Mouse (Mus musculus) mouse embryonic stem cell (cell line): Measurements from ENCODE around the gene Nrip2.

ENCODE experiments used
- in situ Hi-C, 2 experiments: fragments of 300-500 bp; cut with MboI; formaldehyde crosslinking; loops; 1 replicate in 1 of 2; 3 replicates in 1 of 2; pipeline ENCODE4 v1.14.3; 2019 to 2020; ENCODE audit warnings: low sequenced_read_pairs in 2 of 2, low pct_unique_long_range_greater_than_20kb in 1 of 2, mixed read lengths in 1 of 2; ENCODE audit not compliant: unreplicated experiment in 1 of 2

Nrip2 gene

DNA sequence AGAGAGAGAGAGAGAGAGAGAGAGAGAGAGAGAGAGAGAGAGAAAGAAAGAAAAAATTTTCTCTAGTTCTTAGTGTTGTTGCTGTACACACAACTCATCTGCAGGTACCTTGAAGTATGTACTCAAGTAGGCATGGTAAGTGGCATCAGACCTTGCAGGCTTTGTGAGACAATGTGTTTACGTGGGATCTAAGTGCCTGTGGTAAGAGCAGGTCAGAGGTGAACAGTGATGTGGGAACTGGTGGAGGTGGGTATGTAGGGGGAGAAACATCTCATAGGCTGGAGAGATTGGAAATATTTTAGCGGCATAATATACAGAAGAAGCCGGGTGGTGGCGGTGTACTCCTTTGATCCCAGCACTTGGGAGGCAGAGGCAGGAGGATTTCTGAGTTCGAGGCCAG lies 28.5 kb downstream of the Nrip2 start:
- in situ Hi-C loops = loop anchor here in 1 of 2 experiments (5.0 kb wide), 1 partner anchor 50 kb away; no protein-coding TSS in a partner anchor

DNA sequence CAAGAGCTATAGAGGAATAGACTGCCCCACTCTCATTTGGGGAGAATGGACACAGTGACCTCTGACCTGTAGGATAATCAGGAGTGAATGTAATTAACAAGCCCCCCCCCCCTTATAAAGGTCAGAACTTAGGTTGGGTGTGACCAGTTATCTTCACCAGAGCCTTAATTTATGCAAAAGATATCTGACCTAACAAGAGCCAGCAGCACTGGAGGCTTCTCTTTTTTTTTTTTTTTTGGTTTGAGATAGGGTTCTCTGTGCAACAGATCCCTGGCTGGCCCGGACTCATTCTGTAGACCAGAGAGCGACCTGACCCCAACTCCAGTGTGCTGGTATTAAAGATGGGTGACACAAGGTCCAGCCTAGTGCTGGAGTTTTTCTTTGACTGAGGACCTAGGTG lies 30.2 kb downstream of the Nrip2 start:
- in situ Hi-C loops = loop anchor here in 1 of 2 experiments (5.0 kb wide), 1 partner anchor 48 kb away; no protein-coding TSS in a partner anchor

DNA sequence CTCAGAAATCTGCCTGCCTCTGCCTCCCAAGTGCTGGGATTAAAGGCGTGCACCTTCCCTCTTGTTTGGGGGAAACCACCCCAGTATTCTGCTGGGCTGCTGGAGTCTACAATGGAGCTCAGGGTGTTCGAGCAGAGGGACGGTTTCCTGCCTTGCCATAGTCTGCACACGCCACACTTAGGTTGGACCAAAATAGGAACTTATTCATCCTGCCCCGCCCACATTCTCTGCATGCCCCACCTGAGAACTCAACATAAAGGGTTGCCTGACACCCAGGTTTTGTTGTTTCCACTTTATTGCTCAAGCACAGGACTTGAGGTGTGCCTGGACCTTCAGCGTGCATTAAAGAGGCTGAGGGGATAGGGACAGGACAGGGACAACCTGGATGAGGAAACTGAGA lies 30.7 kb downstream of the Nrip2 start:
- in situ Hi-C loops = loop anchor here in 1 of 2 experiments (5.0 kb wide), 1 partner anchor 47 kb away; no protein-coding TSS in a partner anchor

DNA sequence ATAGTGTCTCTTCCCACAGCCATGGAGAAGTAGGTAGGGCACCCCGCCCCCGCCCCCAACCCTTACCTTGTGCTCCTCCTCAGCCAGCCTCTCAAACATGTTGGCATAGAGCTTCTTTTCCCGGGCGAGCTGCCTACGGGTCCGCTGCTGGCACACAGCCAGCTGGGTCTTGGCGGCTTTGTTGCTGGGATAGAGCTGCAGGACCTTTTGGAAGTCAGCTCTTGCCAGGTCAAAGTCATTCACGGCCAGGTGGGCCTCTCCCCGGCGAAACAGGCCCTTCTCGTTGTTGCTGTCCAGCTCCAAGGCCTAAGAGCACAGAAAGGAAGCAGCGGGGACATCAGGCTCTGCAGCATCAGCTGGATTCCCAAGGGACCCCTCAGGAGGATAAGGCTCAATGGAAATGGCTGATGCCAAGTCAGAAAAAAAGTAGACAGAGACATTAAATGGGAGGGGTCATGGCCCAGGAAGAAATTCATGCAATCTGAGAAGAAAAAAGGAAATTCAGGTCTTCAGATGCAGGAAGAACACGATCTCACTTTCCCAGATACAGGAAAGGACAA lies 33.3 kb downstream of the Nrip2 start:
- in situ Hi-C loops = no loop called here

DNA sequence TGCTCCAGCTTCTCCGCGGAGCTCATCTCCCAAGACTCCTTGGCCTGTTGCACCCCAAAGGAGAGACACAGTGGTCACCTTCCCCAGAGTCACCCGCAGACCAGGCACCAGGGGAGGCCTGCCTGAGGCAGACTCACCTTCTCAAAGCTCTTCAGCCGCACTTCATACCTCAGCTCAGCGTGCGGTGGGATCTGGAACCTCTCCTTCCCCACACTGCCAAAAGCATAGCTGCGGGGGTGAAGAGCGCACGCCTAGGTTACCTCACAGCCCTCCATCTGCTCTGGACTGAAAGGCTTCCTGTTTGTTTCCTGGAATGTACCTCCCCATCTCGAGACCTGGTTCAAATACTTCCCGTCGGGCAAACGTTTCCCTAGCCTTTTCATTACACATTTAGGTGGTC lies 34.5 kb downstream of the Nrip2 start:
- in situ Hi-C loops = no loop called here

DNA sequence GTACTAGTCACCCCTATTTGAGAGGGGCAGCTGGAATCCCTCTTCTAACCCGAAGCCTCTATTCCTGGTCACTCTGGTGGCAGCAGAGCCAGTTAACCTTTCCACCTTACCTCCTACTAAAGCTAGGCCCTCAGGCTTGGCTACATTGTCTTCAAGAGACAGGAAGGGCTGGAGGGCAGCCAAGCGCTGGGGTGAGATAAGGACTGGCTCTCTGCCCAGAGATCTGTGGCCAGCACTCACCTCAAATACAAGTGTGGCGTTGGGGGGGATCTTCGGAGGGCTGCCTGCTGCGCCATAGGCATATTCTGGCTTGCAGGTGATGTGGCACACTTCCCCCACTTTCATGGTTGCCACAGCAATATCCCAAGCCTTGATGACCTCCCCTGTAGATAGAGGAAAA lies 36.4 kb downstream of the Nrip2 start:
- in situ Hi-C loops = no loop called here

DNA sequence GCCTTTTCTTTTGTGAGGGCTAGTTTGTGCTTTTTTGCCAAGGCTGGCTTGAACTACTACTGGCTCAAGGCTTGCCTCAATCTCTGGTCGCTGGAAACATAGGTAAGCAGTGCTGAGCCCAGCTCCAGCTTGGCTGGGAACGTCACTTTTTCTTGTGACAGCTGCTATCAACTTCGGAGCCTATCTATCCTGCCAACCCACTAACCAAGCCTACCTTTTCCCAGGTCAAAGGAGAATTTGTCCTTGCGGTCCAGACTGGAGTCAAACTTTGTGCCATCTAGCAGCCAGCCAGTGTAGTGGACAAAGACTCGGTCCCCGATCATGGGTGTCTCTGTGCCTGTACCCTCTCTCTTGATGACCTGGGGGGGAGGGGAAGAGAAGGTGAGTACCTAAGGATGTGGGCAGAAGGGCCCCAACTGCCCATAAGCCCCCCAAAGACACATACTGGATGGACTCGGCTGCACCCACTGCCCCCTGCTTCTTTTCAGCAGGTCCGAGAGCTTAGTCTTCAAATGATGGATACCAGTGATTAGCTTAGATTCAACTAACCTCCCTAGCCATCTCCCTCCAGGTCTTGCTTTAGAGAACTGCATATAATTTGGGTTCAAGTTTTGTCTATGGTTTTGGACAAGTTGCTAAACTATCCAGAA lies 37.4 kb downstream of the Nrip2 start:
- in situ Hi-C loops = no loop called here

DNA sequence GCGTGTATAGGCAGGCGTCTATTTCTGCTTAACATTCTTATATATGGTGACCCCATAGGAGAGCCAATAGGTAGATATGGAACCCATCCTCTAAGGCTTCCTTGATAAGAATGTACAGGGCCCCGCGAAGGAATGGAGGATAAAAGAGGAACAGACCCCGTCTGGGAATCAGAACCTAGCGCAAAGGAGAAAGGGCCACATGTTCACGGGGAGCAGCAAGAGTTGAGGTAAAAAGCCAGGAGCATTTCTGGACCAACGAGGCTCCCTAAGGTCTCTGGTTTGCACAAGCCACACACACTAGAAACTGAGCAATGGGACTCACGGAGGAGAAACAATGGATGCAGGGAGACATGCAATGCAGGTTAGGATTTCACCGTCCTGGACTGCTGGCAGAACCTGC lies 38.2 kb downstream of the Nrip2 start:
- in situ Hi-C loops = no loop called here

DNA sequence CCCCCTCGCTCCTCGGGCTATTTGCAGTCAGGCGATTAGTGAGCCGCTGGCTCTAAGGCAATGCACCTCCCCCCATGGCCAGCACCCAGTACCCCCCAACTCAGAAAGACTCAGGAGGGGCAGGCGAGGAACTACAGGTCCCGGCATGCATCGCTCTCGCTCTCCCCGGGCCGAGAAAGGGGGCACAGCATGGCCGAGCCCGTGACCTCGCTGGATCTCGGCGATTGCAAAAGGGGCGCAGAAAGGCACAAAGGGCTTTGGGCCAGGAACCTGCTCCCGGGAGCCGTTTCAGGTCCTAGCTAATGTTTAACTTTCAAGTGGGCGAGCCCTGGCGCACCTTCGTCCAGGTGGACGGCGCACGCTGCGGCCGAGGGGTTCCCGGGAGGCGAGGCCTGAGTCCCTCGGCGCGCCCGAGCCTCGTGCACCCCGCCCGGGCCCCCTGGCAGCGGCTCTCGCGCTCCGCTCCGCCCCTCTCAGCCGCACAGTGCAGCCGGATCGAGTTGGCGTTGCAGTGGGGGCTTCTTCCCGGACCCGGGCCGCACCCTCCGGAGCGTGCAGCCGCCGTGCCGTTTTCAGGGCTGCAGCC lies 38.7 kb downstream of the Nrip2 start:
- in situ Hi-C loops = no loop called here

DNA sequence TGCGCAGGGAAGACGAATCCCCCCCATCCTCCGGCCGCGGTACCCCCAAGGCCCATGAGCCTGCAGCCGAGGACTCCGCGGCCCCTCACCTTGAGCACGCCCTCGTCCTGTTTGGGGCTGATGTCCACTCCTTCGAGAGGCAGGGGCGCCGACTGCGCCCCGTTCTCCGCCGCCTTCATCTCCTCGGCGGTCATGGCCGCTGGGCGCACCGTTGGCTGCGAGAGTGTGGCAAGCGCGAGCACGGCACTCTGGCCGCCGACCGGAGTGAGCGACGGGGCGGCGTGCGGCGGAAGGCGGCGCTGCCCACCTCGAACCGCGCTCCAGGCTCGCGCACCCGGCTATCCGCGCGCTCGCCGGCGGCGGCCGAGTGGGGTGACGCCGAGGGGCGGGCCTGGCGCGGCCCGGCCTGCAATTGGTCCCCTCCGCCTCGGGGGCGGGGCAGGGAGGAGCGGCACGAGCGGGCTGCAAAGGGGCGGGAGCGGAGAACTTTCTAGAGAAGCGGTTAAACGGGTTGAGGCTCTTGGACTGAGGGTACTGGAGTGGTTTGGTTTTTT lies 39.3 kb downstream of the Nrip2 start, which contains the start of gene Fkbp4:
Gene Fkbp4 (minus strand): TSS at position 361 of the 554 bp plus-strand sequence.
- in situ Hi-C loops = no loop called here

DNA sequence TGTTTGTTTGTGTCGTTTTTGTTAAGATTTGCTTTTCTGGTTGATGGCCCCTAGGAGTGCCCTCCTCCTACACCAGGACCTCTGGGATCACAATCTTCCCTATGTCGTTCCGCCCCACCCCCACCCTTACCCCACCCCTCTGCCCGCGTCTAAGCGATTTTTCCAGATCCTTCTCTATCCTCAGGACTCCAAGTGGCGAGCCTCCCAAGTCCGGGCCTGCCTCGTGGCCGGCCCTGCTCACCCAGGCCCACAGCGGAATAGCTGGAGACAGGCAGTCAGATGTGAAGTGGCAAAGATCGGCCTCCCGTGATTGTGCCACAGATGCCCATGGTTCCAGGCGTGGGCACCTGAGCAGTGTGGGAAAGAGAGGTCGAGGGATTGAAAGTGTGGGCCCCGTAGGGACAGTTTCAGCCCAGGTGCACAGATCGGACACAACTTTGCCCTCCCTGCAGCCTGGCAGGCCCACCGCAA lies 39.8 kb downstream of the Nrip2 start:
- in situ Hi-C loops = no loop called here

DNA sequence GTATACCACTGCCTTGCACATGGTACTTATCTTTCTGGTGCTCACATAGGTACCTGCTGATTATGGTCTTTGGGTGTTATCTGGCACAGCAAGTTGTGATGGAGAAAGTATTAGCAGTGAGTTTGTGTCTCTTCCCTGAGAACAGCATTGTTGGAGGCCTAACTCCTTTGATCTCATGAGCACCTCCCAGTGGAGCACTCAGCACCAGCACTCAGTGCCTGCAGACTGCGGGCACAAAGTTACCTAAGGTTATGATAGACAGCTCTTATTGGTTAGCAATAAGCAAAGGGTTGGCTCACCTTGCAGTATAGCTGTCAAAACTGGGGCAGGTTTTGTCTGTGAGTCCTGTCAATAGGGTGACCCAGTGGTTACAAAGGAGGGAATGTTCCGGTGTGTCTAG lies 41.1 kb downstream of the Nrip2 start:
- in situ Hi-C loops = no loop called here

DNA sequence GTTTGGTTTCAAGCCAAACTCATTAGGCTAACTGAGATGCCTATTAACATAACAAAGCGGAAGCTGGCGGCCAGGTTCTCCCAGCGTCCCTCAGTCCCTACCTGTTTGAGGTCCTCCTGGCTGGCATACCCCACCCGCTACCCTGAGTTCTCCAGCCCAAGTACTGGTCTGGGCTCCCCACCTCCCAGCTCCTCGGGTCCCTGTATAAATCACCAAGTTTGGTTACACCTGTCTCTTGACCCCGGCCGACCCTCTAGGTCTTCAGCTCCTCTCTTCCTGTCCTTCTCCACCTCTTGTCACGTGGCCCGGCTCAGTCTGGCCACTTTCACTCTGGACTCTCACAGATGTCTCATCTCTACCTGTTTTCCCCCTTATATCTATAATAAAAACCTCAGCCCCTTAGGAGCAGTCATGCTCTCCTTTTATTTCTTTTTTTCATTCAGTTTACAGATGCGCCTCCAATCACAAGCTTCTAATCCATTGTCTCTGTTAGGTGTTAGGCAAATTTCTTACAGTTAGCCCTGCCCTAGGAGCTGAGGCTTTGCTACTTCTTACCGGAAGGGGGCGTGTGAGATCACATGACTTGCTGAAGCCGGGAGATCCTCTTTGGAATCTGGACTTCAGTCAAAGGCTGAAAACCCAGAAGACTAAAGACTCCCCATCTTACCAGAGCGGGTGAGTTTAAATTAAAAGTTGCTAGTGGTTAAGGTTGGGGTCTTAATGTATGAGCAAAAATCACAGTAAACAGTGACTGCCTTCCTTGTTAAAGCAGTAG lies 46.9 kb downstream of the Nrip2 start:
- in situ Hi-C loops = no loop called here

DNA sequence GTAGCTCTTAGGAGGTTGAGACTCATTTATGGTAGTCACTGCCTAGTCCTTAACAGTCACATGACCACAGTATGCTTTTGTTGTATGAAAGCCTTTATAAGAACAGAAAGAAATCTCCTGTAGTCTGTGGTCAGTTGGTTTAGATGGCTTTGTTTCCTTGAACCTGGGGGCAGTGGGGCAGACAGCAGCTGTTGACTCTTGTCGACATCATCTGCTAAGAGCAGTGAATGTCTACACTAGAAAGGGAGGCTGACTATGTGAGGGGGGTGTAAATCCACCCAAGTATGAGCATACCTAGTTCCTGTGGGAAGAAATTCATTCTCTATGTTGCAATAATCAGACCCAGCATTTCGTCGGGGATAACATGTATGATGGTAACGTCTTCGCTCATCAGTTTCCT lies 48.0 kb downstream of the Nrip2 start:
- in situ Hi-C loops = no loop called here

DNA sequence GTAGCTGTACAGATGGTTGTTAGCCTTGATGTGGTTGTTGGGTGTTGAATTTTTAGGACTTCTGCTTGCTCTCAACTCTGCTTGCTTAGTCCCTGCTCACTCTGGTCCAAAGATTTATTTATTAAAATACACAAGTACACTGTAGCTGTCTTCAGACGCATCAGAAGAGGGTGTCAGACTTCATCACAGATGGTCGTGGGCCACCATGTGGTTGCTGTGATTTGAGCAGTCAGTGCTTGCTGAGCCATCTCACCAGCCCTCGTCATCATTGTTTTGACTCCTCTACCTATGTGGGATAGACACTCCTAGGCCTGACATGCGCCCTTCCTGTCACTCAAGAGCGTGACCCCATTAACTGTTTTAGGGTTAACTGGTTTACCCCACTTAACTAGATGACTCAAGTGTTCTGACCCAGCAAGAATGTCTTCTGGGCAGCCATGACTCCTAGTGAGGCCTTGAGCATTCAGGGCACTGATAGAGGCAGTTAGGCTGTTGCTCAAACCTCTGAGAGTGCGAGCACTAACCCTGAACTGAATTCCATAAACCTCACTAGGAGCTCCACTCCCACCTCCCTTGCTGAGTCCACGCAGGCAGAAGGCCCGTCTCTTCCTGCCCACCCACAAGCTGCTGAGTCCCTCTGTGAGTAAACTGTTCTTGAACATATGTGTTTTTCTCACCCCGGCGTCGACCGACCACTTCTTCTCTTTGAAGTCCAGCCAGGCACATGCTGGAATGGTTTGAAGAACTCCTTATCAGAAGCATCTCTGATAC lies 56.9 kb downstream of the Nrip2 start:
- in situ Hi-C loops = no loop called here

DNA sequence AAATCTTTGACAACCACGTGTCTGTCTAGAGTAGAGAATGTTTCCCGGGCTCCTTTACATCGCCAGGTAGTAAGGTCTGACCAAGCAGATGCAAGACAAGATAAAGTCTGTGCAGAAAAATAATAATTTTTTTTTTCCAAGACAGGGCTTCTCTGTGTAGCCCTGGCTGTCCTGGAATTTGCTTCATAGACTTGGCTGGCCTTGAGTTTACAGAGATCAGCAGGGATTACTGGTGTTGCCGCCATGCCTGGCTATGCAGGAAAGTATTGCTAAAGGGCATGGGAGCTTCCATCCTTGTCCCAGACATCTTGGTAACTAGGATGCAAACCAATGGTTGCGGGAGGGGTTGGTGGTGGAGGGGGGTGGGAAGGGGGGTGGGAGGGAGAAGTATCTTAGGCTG lies 58.1 kb downstream of the Nrip2 start:
- in situ Hi-C loops = no loop called here

DNA sequence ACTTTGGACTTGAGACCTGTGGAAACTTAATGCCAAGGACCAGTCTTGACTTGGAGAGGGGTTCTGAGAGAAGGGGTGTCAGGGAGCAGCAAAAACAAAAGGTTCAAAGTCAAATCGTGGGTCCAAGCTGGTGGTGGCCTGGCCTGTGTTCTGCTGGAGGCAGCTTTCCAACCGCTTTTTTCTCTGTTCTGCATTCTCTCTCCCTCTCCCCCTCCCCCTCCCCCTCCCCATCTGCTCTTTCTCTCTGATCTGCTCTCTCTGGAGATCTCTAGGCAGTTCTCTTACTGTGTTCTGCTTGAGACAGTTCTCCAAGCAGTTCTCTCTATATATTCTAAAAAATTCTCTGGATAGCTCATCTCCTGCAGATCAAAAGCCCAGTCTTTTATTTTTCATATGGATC lies 61.2 kb downstream of the Nrip2 start:
- in situ Hi-C loops = no loop called here
